Mouse (Mus musculus) neural tube, embryonic 14.5 days (tissue): ENCODE results near the gene Vmn2r22. TPM values are rescaled to one million over a fixed set of nuclear protein-coding genes. Genes with fewer than 3 reads are reported as not detected.
"Not testable (repeated sequence)": the region's sequence is repeated elsewhere in the genome, so short reads cannot be mapped to it uniquely, and the experiment has no call there.

Experiments used
- ATAC-seq: fragments of 200-750 bp; cut with Nextera tagmentation; 2 replicates; pipeline ENCODE4 v1.8.0; 2017; ENCODE audit warnings: low read depth, mild to moderate bottlenecking, moderate TSS enrichment, moderate library complexity
- H3K27ac ChIP-seq: fragments of 300-500 bp; sonication (generic); 2 replicates; pipeline ENCODE4 v1.5.1; 2014; ENCODE audit warnings: low read depth, mild to moderate bottlenecking, control low read depth, low read length, moderate library complexity, mixed read lengths
- H3K27me3 ChIP-seq: fragments of 300-500 bp; sonication (generic); 2 replicates; pipeline ENCODE4 v1.6.1; 2014; ENCODE audit warnings: low read length; ENCODE audit not compliant: control insufficient read depth, insufficient read depth
- H3K36me3 ChIP-seq: fragments of 300-500 bp; sonication (generic); 2 replicates; pipeline ENCODE4 v1.6.1; 2014; ENCODE audit warnings: low read length, mixed read lengths; ENCODE audit not compliant: control insufficient read depth, insufficient read depth
- H3K4me1 ChIP-seq: fragments of 300-500 bp; sonication (generic); 2 replicates; pipeline ENCODE4 v1.6.1; 2014; ENCODE audit warnings: low read length; ENCODE audit not compliant: control insufficient read depth, insufficient read depth
- H3K4me2 ChIP-seq: fragments of 300-500 bp; sonication (generic); 2 replicates; pipeline ENCODE4 v1.6.1; 2014; ENCODE audit warnings: mild to moderate bottlenecking, low read depth, low read length, control low read depth
- H3K4me3 ChIP-seq: fragments of 300-500 bp; sonication (generic); 2 replicates; pipeline ENCODE4 v1.5.1; 2014; ENCODE audit warnings: low read depth, low read length, control low read depth, mixed read lengths
- H3K9ac ChIP-seq: fragments of 300-500 bp; sonication (generic); replicated peaks from 2 replicates; pipeline ENCODE4 v1.6.1; 2014; ENCODE audit warnings: low read depth, mild to moderate bottlenecking, control low read depth, low read length, mixed read lengths
- H3K9me3 ChIP-seq: fragments of 300-500 bp; sonication (generic); 2 replicates; pipeline ENCODE4 v1.6.1; 2016; ENCODE audit warnings: low read length; ENCODE audit not compliant: control insufficient read depth
- WGBS: fragments of 180-500 bp; shearing (Covaris S2); extraction: QIAGEN DNeasy Blood & Tissue Kit; methylation state at CpG from one replicate; pipeline ENCODE4 v1.1.7; 2014; 5-methylcytosine and 5-hydroxymethylcytosine counted together
- polyA plus RNA-seq: library from polyadenylated mRNA; unstranded; fragments of >200 nt; fragmentation: Nextera tagmentation; extraction: Ambion mirVana; gene quantifications from 2 replicates; pipeline ENCODE4 v1.2.1, GENCODE M21; 2014

Gene Vmn2r22
- not detected in 2 replicates for polyA plus RNA-seq

- not testable (repeated sequence) for H3K4me2 ChIP-seq, H3K27ac ChIP-seq, ATAC-seq, H3K9ac ChIP-seq, H3K4me1 ChIP-seq, H3K36me3 ChIP-seq, H3K9me3 ChIP-seq, H3K27me3 ChIP-seq, H3K4me3 ChIP-seq
- WGBS = 76% methylated on average over 3 of the region's 3 CpGs
Observed at GRCm38 (mm10) chr6:123650625-123651024, at the start of gene Vmn2r22. Gene Vmn2r22, minus strand, starts transcription at chr6:123650725.

- no peak overlapping the region for H3K27ac ChIP-seq
- no peaks in the 10 kb centered on the region for H3K36me3 ChIP-seq
Observed at GRCm38 (mm10) chr6:123697213-123697612, 46.7 kb upstream of the Vmn2r22 start.

DNA sequence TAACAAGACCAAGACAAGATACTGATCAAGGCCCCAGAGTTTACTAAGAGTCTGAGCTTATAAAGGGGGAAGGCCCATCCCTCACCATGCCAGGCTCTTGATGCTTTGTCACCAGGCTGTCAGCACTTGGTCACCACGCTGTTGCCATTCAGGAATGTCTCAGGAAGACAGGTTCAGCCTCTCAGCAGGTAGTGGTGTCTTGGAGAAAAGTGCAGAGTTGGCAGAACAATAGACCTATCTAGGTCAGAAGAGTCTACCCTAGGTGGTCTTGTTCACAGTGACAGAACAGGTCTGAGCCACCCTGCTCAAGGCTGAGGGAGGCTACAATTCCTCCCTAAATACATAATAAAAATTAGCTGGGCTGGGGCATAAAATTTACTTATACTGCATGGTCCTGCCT lies 46.1 kb upstream of the Vmn2r22 start:
- not testable (repeated sequence) for H3K4me3 ChIP-seq, H3K9ac ChIP-seq, H3K27me3 ChIP-seq, H3K4me1 ChIP-seq, H3K36me3 ChIP-seq, ATAC-seq, H3K4me2 ChIP-seq, H3K9me3 ChIP-seq, H3K27ac ChIP-seq
- WGBS = 33% methylated on average over 1 of the region's 1 CpGs

More at GRCm38 (mm10) chr6:123697213-123697612, 46.7 kb upstream of the Vmn2r22 start:
- ATAC-seq = peak; percentile 41; the same call in 1 of the 2 replicates
- H3K4me1 ChIP-seq = peaks cover 3% of the 10 kb centered on the region; the same call in 1 of the 2 replicates
- H3K4me3 ChIP-seq = no peak overlapping the region
- H3K9ac ChIP-seq = no peak overlapping the region
- no peak overlapping the region for H3K4me2 ChIP-seq
- no peaks in the 10 kb centered on the region for H3K27me3 ChIP-seq
- no peaks in the 10 kb centered on the region for H3K9me3 ChIP-seq

DNA sequence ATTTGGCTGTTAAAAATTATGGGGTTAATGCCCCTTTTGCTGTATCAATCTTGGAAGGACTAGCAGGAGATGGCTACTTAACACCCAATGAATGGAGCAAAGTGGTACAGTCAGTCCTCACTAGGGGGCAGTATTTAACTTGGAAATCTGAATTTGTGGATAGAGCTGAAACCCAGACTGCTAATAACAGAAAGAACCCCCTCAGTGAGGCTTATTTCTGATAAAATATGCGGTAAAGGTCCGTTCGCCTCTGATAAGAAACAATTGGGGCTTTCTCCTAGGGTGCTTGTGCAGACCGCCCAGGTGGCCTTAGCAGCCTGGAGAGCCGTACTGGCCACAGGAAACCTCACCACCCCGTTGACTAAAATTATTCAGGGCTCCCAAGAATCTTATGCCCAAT lies 6.5 kb upstream of the Vmn2r22 start:
- ATAC-seq = no peak
- Histone ChIP-seq H3K27ac (no peak overlapping the region), H3K4me2 (no peak overlapping the region), H3K36me3 (no peaks in the 10 kb centered on the region), H3K9me3 (no peaks in the 10 kb centered on the region), H3K9ac (no peak overlapping the region), H3K4me1 (no peaks in the 10 kb centered on the region), H3K4me3 (no peak overlapping the region), H3K27me3 (no peaks in the 10 kb centered on the region)
- 64% methylated on average over 6 of the region's 6 CpGs for WGBS

- not testable (repeated sequence) for H3K4me1 ChIP-seq, H3K9ac ChIP-seq, H3K4me3 ChIP-seq, H3K36me3 ChIP-seq, H3K27ac ChIP-seq, H3K27me3 ChIP-seq, H3K9me3 ChIP-seq, H3K4me2 ChIP-seq, ATAC-seq
- 90% methylated on average over 4 of the region's 4 CpGs for WGBS
Observed at GRCm38 (mm10) chr6:123639394-123639793, 11.1 kb downstream of the Vmn2r22 start.

DNA sequence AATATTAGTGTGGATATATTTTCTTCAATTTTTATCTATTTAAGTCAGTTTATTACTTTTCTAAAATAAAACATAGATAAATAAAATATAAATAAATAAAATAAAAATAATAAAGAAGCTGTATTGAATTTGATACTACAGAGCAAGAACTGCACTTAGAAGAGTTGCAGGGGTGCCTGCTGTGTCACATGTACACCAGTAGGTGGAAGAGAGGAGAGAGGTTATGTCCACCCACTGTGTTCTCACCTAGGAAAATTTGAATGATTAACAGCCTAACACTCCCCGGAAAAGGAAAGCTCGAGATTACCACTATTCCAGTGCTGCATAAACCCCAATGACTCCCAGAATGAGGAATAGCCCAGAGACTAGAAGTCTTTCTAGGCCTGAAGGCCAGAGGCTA lies 26.7 kb downstream of the Vmn2r22 start:
- not testable (repeated sequence) for ATAC-seq, H3K27me3 ChIP-seq, H3K4me3 ChIP-seq, H3K27ac ChIP-seq, H3K4me1 ChIP-seq, H3K4me2 ChIP-seq, H3K9me3 ChIP-seq, H3K36me3 ChIP-seq, H3K9ac ChIP-seq
- WGBS = no CpG with 5 or more reads among the region's 2 CpGs

DNA sequence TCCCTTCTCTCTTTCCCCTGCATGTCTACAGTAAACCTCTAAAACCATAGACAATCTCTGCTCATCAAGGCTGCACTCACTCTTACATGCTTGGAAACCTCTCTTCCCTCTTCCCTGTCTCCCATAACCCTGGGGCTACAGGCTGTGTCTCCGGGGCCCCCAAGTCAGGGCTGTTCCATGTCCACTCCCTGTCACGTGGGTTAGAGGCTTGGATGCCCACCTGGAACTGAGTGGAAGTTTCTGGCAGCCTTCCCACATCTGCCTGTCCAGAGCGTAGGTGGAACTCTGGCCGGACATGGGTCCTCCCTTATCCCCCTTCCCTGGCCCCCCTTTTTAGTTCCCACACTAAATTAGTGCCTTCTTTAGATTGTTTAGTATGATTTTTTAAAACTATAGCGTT lies 62.2 kb downstream of the Vmn2r22 start:
- no CpG with 5 or more reads among the region's 5 CpGs for WGBS
- H3K9ac ChIP-seq, H3K27ac ChIP-seq, H3K27me3 ChIP-seq, H3K4me2 ChIP-seq, H3K36me3 ChIP-seq, H3K9me3 ChIP-seq, H3K4me3 ChIP-seq, ATAC-seq, H3K4me1 ChIP-seq: not testable (repeated sequence)

- ATAC-seq, H3K9me3 ChIP-seq, H3K27me3 ChIP-seq, H3K27ac ChIP-seq, H3K4me3 ChIP-seq, H3K36me3 ChIP-seq, H3K4me1 ChIP-seq, H3K9ac ChIP-seq, H3K4me2 ChIP-seq: not testable (repeated sequence)
- no CpG with 5 or more reads among the region's 2 CpGs for WGBS
Observed at GRCm38 (mm10) chr6:123587796-123588328, 62.7 kb downstream of the Vmn2r22 start.

GRCm38 (mm10) chr6:123583988-123584387 lies 66.5 kb downstream of the Vmn2r22 start:
- H3K4me2 ChIP-seq, H3K36me3 ChIP-seq, H3K27ac ChIP-seq, H3K4me1 ChIP-seq, H3K4me3 ChIP-seq, H3K27me3 ChIP-seq, H3K9me3 ChIP-seq, H3K9ac ChIP-seq, ATAC-seq: not testable (repeated sequence)
- no CpG with 5 or more reads among the region's 1 CpGs for WGBS
